Mouse (Mus musculus) splenic B cell, adult 2 months (primary cell): Measurements from ENCODE around the gene Rhbdf2.
"Not testable (repeated sequence)": the region's sequence is repeated elsewhere in the genome, so short reads cannot be mapped to it uniquely, and the experiment has no call there.

ENCODE experiments used
- DNase-seq: peaks from one replicate; pipeline ENCODE4 v3.0.0-alpha.2; 2011; ENCODE audit warnings: low read depth, low spot score
- H3K27me3 ChIP-seq: 2 replicates; pipeline ENCODE4 v1.6.1; 2012; ENCODE audit warnings: mild to moderate bottlenecking, low read length, moderate library complexity, mixed read lengths; ENCODE audit not compliant: control insufficient read depth, poor library complexity, insufficient read depth, severe bottlenecking
- H3K36me3 ChIP-seq: 2 replicates; pipeline ENCODE4 v1.6.1; 2012; ENCODE audit warnings: mild to moderate bottlenecking, low read length, moderate library complexity, mixed read lengths; ENCODE audit not compliant: control insufficient read depth, poor library complexity, insufficient read depth, severe bottlenecking

Gene Rhbdf2

DNA sequence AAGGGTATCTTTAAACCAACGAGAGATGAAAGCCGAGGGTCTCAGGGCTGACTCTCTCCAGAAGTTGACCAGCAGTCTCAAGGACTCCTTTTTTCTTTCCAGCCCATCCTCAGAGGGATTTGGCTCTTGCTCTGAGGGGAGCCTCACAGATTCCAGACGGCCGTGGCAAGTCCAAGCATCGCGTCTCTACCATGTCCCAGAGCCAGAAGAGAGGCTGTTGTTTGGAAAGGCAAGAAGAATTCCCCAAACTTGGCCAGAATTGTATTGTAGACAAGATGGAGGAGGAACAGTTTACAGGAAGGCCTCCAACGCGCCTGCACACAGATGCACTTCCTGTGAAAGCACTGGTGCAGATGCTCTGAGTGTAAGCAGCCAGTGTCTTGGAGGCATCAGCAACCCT is 41.1 kb upstream of the Rhbdf2 start:
- Histone ChIP-seq H3K27me3 (no peaks in the 10 kb centered on the region), H3K36me3 (no peaks in the 10 kb centered on the region)
- no peak for DNase-seq

DNA sequence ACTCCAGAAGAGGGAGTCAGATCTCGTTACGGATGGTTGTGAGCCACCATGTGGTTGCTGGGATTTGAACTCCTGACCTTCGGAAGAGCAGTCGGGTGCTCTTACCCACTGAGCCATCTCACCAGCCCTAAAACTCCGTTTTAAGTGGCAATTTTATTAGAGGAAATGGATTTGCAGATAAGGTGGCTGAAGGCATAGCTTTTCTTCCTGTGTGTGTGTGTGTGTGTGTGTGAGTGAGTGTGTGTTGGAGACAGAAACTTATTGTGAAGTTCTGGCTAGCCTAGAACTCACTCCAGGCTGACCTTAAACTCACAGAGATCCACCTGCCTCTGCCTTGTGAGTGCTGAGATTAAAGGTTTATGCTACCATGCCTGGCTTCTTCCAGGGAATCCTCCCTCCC is 40.2 kb upstream of the Rhbdf2 start:
- not testable (repeated sequence) for H3K36me3 ChIP-seq, DNase-seq, H3K27me3 ChIP-seq

- H3K27me3 ChIP-seq: no peaks in the 10 kb centered on the region
- no peak for DNase-seq
These were observed 39.7 kb upstream of the Rhbdf2 start for GRCm38 (mm10) chr11:116666566-116666965.

GRCm38 (mm10) chr11:116665289-116665688 is 38.5 kb upstream of the Rhbdf2 start:
- Histone ChIP-seq H3K27me3 (no peaks in the 10 kb centered on the region), H3K36me3 (no peaks in the 10 kb centered on the region)
- no peak for DNase-seq

More at GRCm38 (mm10) chr11:116666566-116666965, 39.7 kb upstream of the Rhbdf2 start:
- no peaks in the 10 kb centered on the region for H3K36me3 ChIP-seq

DNA sequence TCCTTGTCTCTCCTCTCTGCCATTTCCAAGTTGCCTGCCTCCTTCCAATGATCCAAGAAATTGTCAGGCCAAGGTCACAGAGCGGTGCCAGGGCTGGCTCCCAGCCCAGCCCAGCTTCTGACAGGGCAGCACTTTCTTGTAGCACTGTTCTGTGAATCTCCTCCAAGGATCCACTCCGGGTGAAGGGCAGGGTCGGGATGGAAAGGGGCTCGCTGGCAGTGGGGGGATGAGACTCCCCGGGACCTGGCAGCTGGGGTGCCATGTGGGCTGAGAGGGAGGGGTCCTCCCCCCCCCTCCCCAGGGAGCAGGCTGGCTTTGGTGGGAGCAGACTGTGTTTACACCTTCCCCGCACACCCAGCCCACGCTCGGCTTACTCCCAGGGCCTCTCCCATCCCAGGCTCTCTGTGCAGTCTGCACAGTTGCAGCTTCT is 35.1 kb upstream of the Rhbdf2 start:
- DNase-seq: no peak
- Histone ChIP-seq H3K27me3 (no peaks in the 10 kb centered on the region), H3K36me3 (no peaks in the 10 kb centered on the region)

GRCm38 (mm10) chr11:116661291-116661947 is 34.6 kb upstream of the Rhbdf2 start:
- H3K36me3 ChIP-seq: no peaks in the 10 kb centered on the region
- H3K27me3 ChIP-seq: no peaks in the 10 kb centered on the region
- DNase-seq: no peak

- H3K27me3 ChIP-seq: no peaks in the 10 kb centered on the region
- no peak for DNase-seq
- H3K36me3 ChIP-seq: no peaks in the 10 kb centered on the region
These were observed 33.4 kb upstream of the Rhbdf2 start for GRCm38 (mm10) chr11:116660181-116660580.

GRCm38 (mm10) chr11:116659027-116659621 is 32.3 kb upstream of the Rhbdf2 start:
- Histone ChIP-seq H3K36me3 (no peaks in the 10 kb centered on the region), H3K27me3 (no peaks in the 10 kb centered on the region)
- DNase-seq: no peak

GRCm38 (mm10) chr11:116658238-116658637 is 31.4 kb upstream of the Rhbdf2 start:
- no peaks in the 10 kb centered on the region for H3K27me3 ChIP-seq
- no peaks in the 10 kb centered on the region for H3K36me3 ChIP-seq

GRCm38 (mm10) chr11:116657311-116658223 is 30.7 kb upstream of the Rhbdf2 start:
- no peaks in the 10 kb centered on the region for H3K36me3 ChIP-seq
- DNase-seq: peak; percentile 49
- no peaks in the 10 kb centered on the region for H3K27me3 ChIP-seq

More at GRCm38 (mm10) chr11:116658238-116658637, 31.4 kb upstream of the Rhbdf2 start:
- DNase-seq: no peak

- H3K27me3 ChIP-seq: no peaks in the 10 kb centered on the region
- DNase-seq: no peak
- H3K36me3 ChIP-seq: no peaks in the 10 kb centered on the region
These were observed 29.8 kb upstream of the Rhbdf2 start for GRCm38 (mm10) chr11:116656348-116657191.

GRCm38 (mm10) chr11:116654255-116654821 is 27.5 kb upstream of the Rhbdf2 start, which contains the start of gene Cygb:
Gene Cygb, minus strand, starts transcription at chr11:116654313.
- no peaks in the 10 kb centered on the region for H3K36me3 ChIP-seq
- DNase-seq: no peak
- H3K27me3 ChIP-seq: no peaks in the 10 kb centered on the region

- Histone ChIP-seq H3K27me3 (no peaks in the 10 kb centered on the region), H3K36me3 (no peaks in the 10 kb centered on the region)
- DNase-seq: no peak
These were observed 26.9 kb upstream of the Rhbdf2 start for GRCm38 (mm10) chr11:116653709-116654221.

DNA sequence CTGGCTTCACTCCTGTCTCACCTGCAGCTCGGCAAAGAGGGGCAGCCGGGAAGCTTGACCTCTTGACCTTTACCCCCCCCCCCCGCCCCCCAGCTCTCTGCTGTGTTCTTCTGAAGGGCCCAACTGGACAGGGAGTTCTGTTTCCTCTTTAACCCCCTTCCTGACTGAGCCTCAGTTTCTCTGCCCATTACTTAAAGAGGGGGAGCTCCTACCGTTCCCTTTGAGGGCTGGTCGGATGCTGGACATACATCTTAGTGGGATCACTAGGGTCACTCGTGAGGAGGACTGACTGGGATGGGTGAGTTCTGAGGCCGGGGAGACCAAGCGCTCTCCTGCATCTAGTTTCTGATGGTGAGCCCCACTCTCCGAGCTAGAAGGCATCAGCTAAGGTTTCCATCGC is 26.4 kb upstream of the Rhbdf2 start, which contains the start of gene Prcd:
Gene Prcd, plus strand, starts transcription at position 301 of the 400 bp plus-strand sequence.
- H3K27me3 ChIP-seq: no peaks in the 10 kb centered on the region
- DNase-seq: no peak
- no peaks in the 10 kb centered on the region for H3K36me3 ChIP-seq
